ENCODE assay signal across 12 mouse cellular contexts in the genomic region with DNA sequence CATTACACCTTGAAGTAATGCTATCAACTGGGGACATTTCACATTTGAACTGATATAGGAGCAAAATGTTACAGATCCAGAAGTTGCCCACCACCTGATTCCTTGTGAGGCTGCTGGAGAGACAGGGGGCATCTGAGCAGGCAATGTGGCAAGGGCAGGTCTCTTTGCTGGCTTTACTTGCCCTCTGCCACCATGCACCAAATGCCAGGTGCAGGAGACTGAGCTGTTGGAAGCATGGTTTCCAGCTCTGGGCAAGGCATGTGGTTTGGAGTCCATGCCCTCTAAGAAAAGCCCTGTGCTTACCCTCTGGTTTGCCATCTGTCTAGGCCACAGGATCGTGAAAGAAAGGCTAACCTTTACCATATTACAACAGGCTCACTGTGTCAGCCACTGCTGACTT.
"Had no signal": no experiment of that assay in that cellular context is flagged by ENCODE, and none has a peak within 500 bp of the region (broad histone marks: within the 10 kb centered on the region; RNA-seq: fewer than 3 reads in every experiment).

No protein-coding gene starts in this region.

- H3K4me3 ChIP-seq: limb, embryonic 12.5 days had no signal

- H3K9ac ChIP-seq: limb, embryonic 12.5 days; liver, embryonic 14.5 days had no signal

- DNase-seq: kidney, adult 9 months; kidney, postnatal 36 days; layer of hippocampus, adult 9-11 months; layer of hippocampus, postnatal 36 days; lung, adult 18-20 months; right cerebral cortex, postnatal 4 days; spleen, adult 18-20 months; thymus, adult 18-20 months; thymus, postnatal 14 days had no signal

- H3K4me2 ChIP-seq: limb, embryonic 12.5 days had no signal

- H3K27me3 ChIP-seq: limb, embryonic 12.5 days had no signal

- H3K36me3 ChIP-seq: limb, embryonic 12.5 days had no signal

- H3K27ac ChIP-seq: kidney, postnatal 0 days; limb, embryonic 12.5 days; liver, embryonic 14.5 days had no signal
